Mouse (Mus musculus): ENCODE results near the gene Arhgap44. TPM values are rescaled to one million over a fixed set of nuclear protein-coding genes. Genes with fewer than 3 reads are reported as not detected.

The Arhgap44 gene
- polyA plus RNA-seq, 1 experiment from 2014 or later: 4.9 TPM

GRCm38 (mm10) chr11:65126566-65126965, 36.2 kb downstream of the Arhgap44 start:
- no peak for ATAC-seq (ENCODE audit: low FRiP score)

GRCm38 (mm10) chr11:65124913-65125418, 37.8 kb downstream of the Arhgap44 start:
- Histone ChIP-seq H3K36me3 (ENCODE audit: control insufficient read depth, insufficient read depth, low read length) (no peaks in the 10 kb centered on the region), H3K4me3 (ENCODE audit: low read depth, low read length) (no peak overlapping the region), H3K27me3 (ENCODE audit: control insufficient read depth, insufficient read depth, low read length) (no peaks in the 10 kb centered on the region), H3K4me2 (replicated peaks; ENCODE audit: low read depth, low read length) (no peak overlapping the region), H3K9ac (ENCODE audit: low read depth, low read length) (no peak overlapping the region), H3K27ac (ENCODE audit: low read depth, low read length) (no peak overlapping the region), H3K9me3 (ENCODE audit: control insufficient read depth, low read length) (no peaks in the 10 kb centered on the region), H3K4me1 (replicated peaks; ENCODE audit: control insufficient read depth, insufficient read depth, low read length) (no peaks in the 10 kb centered on the region; the same call in 1 of the 2 replicates)
- DNase-seq (ENCODE audit: low spot score) (peak; percentile 30), ATAC-seq (ENCODE audit: low FRiP score) (peak; percentile 87)
- WGBS: 66% methylated on average over 8 of the region's 8 CpGs

More at GRCm38 (mm10) chr11:65126566-65126965, 36.2 kb downstream of the Arhgap44 start:
- H3K4me2 ChIP-seq (replicated peaks; ENCODE audit: low read depth, low read length): no peak overlapping the region
- H3K4me1 ChIP-seq (replicated peaks; ENCODE audit: control insufficient read depth, insufficient read depth, low read length): no peaks in the 10 kb centered on the region; the same call in 1 of the 2 replicates
- DNase-seq (ENCODE audit: low spot score): no peak
- no peak overlapping the region for H3K9ac ChIP-seq (ENCODE audit: low read depth, low read length)
- H3K36me3 ChIP-seq (ENCODE audit: control insufficient read depth, insufficient read depth, low read length): no peaks in the 10 kb centered on the region
- H3K27ac ChIP-seq (ENCODE audit: low read depth, low read length): no peak overlapping the region
- 67% methylated on average over 9 of the region's 9 CpGs for WGBS
- no peaks in the 10 kb centered on the region for H3K27me3 ChIP-seq (ENCODE audit: control insufficient read depth, insufficient read depth, low read length)
- no peaks in the 10 kb centered on the region for H3K9me3 ChIP-seq (ENCODE audit: control insufficient read depth, low read length)
- no peak overlapping the region for H3K4me3 ChIP-seq (ENCODE audit: low read depth, low read length)

GRCm38 (mm10) chr11:65120276-65120675, 42.5 kb downstream of the Arhgap44 start:
- Histone ChIP-seq H3K36me3 (ENCODE audit: control insufficient read depth, insufficient read depth, low read length) (no peaks in the 10 kb centered on the region), H3K4me3 (ENCODE audit: low read depth, low read length) (no peak overlapping the region), H3K9me3 (ENCODE audit: control insufficient read depth, low read length) (no peaks in the 10 kb centered on the region), H3K4me1 (replicated peaks; ENCODE audit: control insufficient read depth, insufficient read depth, low read length) (no peaks in the 10 kb centered on the region; the same call in 1 of the 2 replicates), H3K4me2 (replicated peaks; ENCODE audit: low read depth, low read length) (no peak overlapping the region), H3K27me3 (ENCODE audit: control insufficient read depth, insufficient read depth, low read length) (no peaks in the 10 kb centered on the region), H3K9ac (ENCODE audit: low read depth, low read length) (no peak overlapping the region), H3K27ac (ENCODE audit: low read depth, low read length) (no peak overlapping the region)
- ATAC-seq (ENCODE audit: low FRiP score) (no peak), DNase-seq (ENCODE audit: low spot score) (no peak)
- WGBS: 83% methylated on average over 4 of the region's 4 CpGs

- ATAC-seq (ENCODE audit: low FRiP score) (no peak), DNase-seq (ENCODE audit: low spot score) (no peak)
- H3K27me3 ChIP-seq (ENCODE audit: control insufficient read depth, insufficient read depth, low read length): no peaks in the 10 kb centered on the region
- H3K27ac ChIP-seq (ENCODE audit: low read depth, low read length): no peak overlapping the region
- H3K9ac ChIP-seq (ENCODE audit: low read depth, low read length): no peak overlapping the region
- no peaks in the 10 kb centered on the region for H3K36me3 ChIP-seq (ENCODE audit: control insufficient read depth, insufficient read depth, low read length)
- 0 out of 2 replicates have a peak, but pooled peaks cover 3% of the 10 kb centered on the region for H3K4me1 ChIP-seq (replicated peaks; ENCODE audit: control insufficient read depth, insufficient read depth, low read length)
- no peak overlapping the region for H3K4me3 ChIP-seq (ENCODE audit: low read depth, low read length)
- H3K9me3 ChIP-seq (ENCODE audit: control insufficient read depth, low read length): no peaks in the 10 kb centered on the region
- H3K4me2 ChIP-seq (replicated peaks; ENCODE audit: low read depth, low read length): no peak overlapping the region
- 94% methylated on average over 6 of the region's 6 CpGs for WGBS
These were observed 47.0 kb downstream of the Arhgap44 start for GRCm38 (mm10) chr11:65115811-65116210.

- H3K27me3 ChIP-seq (ENCODE audit: control insufficient read depth, insufficient read depth, low read length): no peaks in the 10 kb centered on the region
- no peaks in the 10 kb centered on the region for H3K36me3 ChIP-seq (ENCODE audit: control insufficient read depth, insufficient read depth, low read length)
- H3K4me2 ChIP-seq (replicated peaks; ENCODE audit: low read depth, low read length): no peak overlapping the region
- 64% methylated on average over 4 of the region's 4 CpGs for WGBS
- 0 out of 2 replicates have a peak, but pooled peaks cover 3% of the 10 kb centered on the region for H3K4me1 ChIP-seq (replicated peaks; ENCODE audit: control insufficient read depth, insufficient read depth, low read length)
- no peak overlapping the region for H3K9ac ChIP-seq (ENCODE audit: low read depth, low read length)
- no peak for ATAC-seq (ENCODE audit: low FRiP score)
- H3K27ac ChIP-seq (ENCODE audit: low read depth, low read length): no peak overlapping the region
- no peaks in the 10 kb centered on the region for H3K9me3 ChIP-seq (ENCODE audit: control insufficient read depth, low read length)
- no peak for DNase-seq (ENCODE audit: low spot score)
- H3K4me3 ChIP-seq (ENCODE audit: low read depth, low read length): no peak overlapping the region
These were observed 50.7 kb downstream of the Arhgap44 start for GRCm38 (mm10) chr11:65112086-65112485.

GRCm38 (mm10) chr11:65111651-65112050, 51.1 kb downstream of the Arhgap44 start:
- ATAC-seq (ENCODE audit: low FRiP score) (no peak), DNase-seq (ENCODE audit: low spot score) (no peak)
- Histone ChIP-seq H3K36me3 (ENCODE audit: control insufficient read depth, insufficient read depth, low read length) (no peaks in the 10 kb centered on the region), H3K4me2 (replicated peaks; ENCODE audit: low read depth, low read length) (no peak overlapping the region), H3K27ac (ENCODE audit: low read depth, low read length) (no peak overlapping the region), H3K4me1 (replicated peaks; ENCODE audit: control insufficient read depth, insufficient read depth, low read length) (0 out of 2 replicates have a peak, but pooled peaks cover 3% of the 10 kb centered on the region), H3K9ac (ENCODE audit: low read depth, low read length) (no peak overlapping the region), H3K9me3 (ENCODE audit: control insufficient read depth, low read length) (no peaks in the 10 kb centered on the region), H3K27me3 (ENCODE audit: control insufficient read depth, insufficient read depth, low read length) (no peaks in the 10 kb centered on the region), H3K4me3 (ENCODE audit: low read depth, low read length) (no peak overlapping the region)
- 68% methylated on average over 5 of the region's 5 CpGs for WGBS

- DNase-seq (ENCODE audit: low spot score): no peak
- Histone ChIP-seq H3K36me3 (ENCODE audit: control insufficient read depth, insufficient read depth, low read length) (no peaks in the 10 kb centered on the region), H3K9ac (ENCODE audit: low read depth, low read length) (no peak overlapping the region), H3K4me3 (ENCODE audit: low read depth, low read length) (no peak overlapping the region), H3K27me3 (ENCODE audit: control insufficient read depth, insufficient read depth, low read length) (no peaks in the 10 kb centered on the region), H3K4me2 (replicated peaks; ENCODE audit: low read depth, low read length) (no peak overlapping the region), H3K4me1 (replicated peaks; ENCODE audit: control insufficient read depth, insufficient read depth, low read length) (0 out of 2 replicates have a peak, but pooled peaks cover 3% of the 10 kb centered on the region), H3K27ac (ENCODE audit: low read depth, low read length) (no peak overlapping the region), H3K9me3 (ENCODE audit: control insufficient read depth, low read length) (no peaks in the 10 kb centered on the region)
- ATAC-seq (ENCODE audit: low FRiP score): no peak
- WGBS: 38% methylated on average over 10 of the region's 10 CpGs
These were observed 52.7 kb downstream of the Arhgap44 start for GRCm38 (mm10) chr11:65110058-65110457.

GRCm38 (mm10) chr11:65107734-65108171, 55.0 kb downstream of the Arhgap44 start:
- Histone ChIP-seq H3K9ac (ENCODE audit: low read depth, low read length) (no peak overlapping the region), H3K27ac (ENCODE audit: low read depth, low read length) (no peak overlapping the region), H3K9me3 (ENCODE audit: control insufficient read depth, low read length) (no peaks in the 10 kb centered on the region), H3K4me1 (replicated peaks; ENCODE audit: control insufficient read depth, insufficient read depth, low read length) (0 out of 2 replicates have a peak, but pooled peaks cover 3% of the 10 kb centered on the region), H3K36me3 (ENCODE audit: control insufficient read depth, insufficient read depth, low read length) (no peaks in the 10 kb centered on the region), H3K4me3 (ENCODE audit: low read depth, low read length) (no peak overlapping the region), H3K27me3 (ENCODE audit: control insufficient read depth, insufficient read depth, low read length) (no peaks in the 10 kb centered on the region), H3K4me2 (replicated peaks; ENCODE audit: low read depth, low read length) (no peak overlapping the region)
- 84% methylated on average over 5 of the region's 5 CpGs for WGBS
- no peak for DNase-seq (ENCODE audit: low spot score)
- no peak for ATAC-seq (ENCODE audit: low FRiP score)

GRCm38 (mm10) chr11:65107151-65107550, 55.6 kb downstream of the Arhgap44 start:
- H3K9me3 ChIP-seq (ENCODE audit: control insufficient read depth, low read length): no peaks in the 10 kb centered on the region
- WGBS: 66% methylated on average over 4 of the region's 4 CpGs
- no peak for ATAC-seq (ENCODE audit: low FRiP score)
- H3K27ac ChIP-seq (ENCODE audit: low read depth, low read length): no peak overlapping the region; the same call in 1 of the 2 replicates
- no peak overlapping the region for H3K4me2 ChIP-seq (replicated peaks; ENCODE audit: low read depth, low read length)
- no peak overlapping the region for H3K9ac ChIP-seq (ENCODE audit: low read depth, low read length)
- 0 out of 2 replicates have a peak, but pooled peaks cover 3% of the 10 kb centered on the region for H3K4me1 ChIP-seq (replicated peaks; ENCODE audit: control insufficient read depth, insufficient read depth, low read length)
- no peak for DNase-seq (ENCODE audit: low spot score)
- no peak overlapping the region for H3K4me3 ChIP-seq (ENCODE audit: low read depth, low read length)
- H3K27me3 ChIP-seq (ENCODE audit: control insufficient read depth, insufficient read depth, low read length): no peaks in the 10 kb centered on the region
- H3K36me3 ChIP-seq (ENCODE audit: control insufficient read depth, insufficient read depth, low read length): no peaks in the 10 kb centered on the region
